Mouse (Mus musculus): ENCODE measurements around the gene Prkg1. TPM values are rescaled to one million over a fixed set of nuclear protein-coding genes. Genes with fewer than 3 reads are reported as not detected.

Prkg1 gene
- polyA plus RNA-seq, 2 experiments: 7.1 to 9.6 TPM

DNA sequence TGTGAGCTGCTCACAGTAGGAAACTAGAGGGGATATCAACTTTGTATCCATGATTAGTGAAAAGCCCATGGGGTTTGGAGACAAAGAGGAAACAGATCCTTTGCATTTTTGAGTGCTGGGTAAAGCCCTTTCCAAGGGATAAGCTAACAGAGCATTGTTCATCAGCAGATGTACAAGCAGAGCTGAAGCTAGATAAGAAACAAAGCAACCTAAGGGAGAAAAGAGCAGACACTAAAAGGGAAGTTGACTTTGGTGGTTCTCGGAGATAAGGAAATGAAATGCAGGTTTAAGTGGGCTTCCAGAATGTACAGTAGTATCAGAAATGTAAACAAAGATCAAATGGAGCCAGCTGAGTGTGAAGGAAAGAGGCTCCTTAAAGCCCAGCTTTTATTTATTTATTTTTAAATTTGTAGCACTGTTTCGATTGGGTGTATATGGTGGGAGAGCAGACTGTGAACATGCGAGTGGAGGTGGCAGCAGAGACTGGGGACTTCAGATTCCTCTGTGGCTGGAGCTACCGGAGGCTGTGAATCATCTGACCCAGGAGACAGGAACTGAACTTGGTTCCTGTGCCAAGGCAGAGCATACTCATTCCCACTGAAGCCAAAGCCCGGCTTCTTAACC is 822.4 kb downstream of the Prkg1 start:
- Histone ChIP-seq H3K36me3 (ENCODE audit: control insufficient read depth, insufficient read depth, low read length) (no peaks in the 10 kb centered on the region), H3K4me1 (ENCODE audit: control insufficient read depth, insufficient read depth, low read length) (no peaks in the 10 kb centered on the region), H3K27me3 (ENCODE audit: control insufficient read depth, insufficient read depth, low read length) (no peaks in the 10 kb centered on the region), H3K9me3 (ENCODE audit: control insufficient read depth, low read length) (no peaks in the 10 kb centered on the region), H3K27ac (replicated peaks; ENCODE audit: low read depth, low read length) (no peak overlapping the region), H3K4me2 (replicated peaks; ENCODE audit: low read depth, low read length, severe bottlenecking) (no peak overlapping the region), H3K9ac (ENCODE audit: low read depth, low read length, severe bottlenecking) (no peak overlapping the region), H3K4me3 (replicated peaks; ENCODE audit: low read length) (no peak overlapping the region)
- TF ChIP-seq POLR2A (IDR thresholded peaks at IDR 0.05; ENCODE audit: borderline replicate concordance, extremely low read depth, insufficient read depth, insufficient read length): no peak
- WGBS: 83% methylated on average over 5 of the region's 5 CpGs
- DNase-seq (ENCODE audit: low spot score) (no peak), ATAC-seq (ENCODE audit: low FRiP score, low read depth) (no peak)

DNA sequence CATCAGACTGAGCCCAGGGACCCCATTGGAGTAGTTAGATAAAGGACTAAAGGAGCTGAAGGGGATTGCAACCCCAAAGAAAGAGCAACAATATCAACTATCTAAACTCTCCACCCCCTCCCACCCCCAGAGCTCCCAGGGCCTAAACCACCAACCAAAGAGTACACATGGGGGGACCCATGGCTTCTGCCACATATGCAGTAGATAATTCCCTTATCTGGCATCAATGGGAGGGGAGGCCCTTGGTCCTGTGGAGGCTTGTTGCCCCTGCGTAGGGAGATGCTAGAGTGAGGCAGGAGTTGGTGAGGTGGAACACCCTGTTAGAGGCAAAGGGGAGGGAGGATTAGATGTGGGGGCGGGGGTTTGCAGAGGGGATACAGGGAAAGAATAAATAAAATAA is 826.8 kb downstream of the Prkg1 start:
- no peak overlapping the region for H3K4me2 ChIP-seq (replicated peaks; ENCODE audit: low read depth, low read length, severe bottlenecking)
- no peak overlapping the region for H3K27ac ChIP-seq (replicated peaks; ENCODE audit: low read depth, low read length)
- no peaks in the 10 kb centered on the region for H3K9me3 ChIP-seq (ENCODE audit: control insufficient read depth, low read length)
- no peaks in the 10 kb centered on the region for H3K4me1 ChIP-seq (ENCODE audit: control insufficient read depth, insufficient read depth, low read length)
- H3K36me3 ChIP-seq (ENCODE audit: control insufficient read depth, insufficient read depth, low read length): no peaks in the 10 kb centered on the region
- no peak for ATAC-seq (ENCODE audit: low FRiP score, low read depth)
- H3K27me3 ChIP-seq (ENCODE audit: control insufficient read depth, insufficient read depth, low read length): no peaks in the 10 kb centered on the region
- no peak overlapping the region for H3K9ac ChIP-seq (ENCODE audit: low read depth, low read length, severe bottlenecking)
- H3K4me3 ChIP-seq (replicated peaks; ENCODE audit: low read length): no peak overlapping the region
- DNase-seq (ENCODE audit: low spot score): no peak
- no peak for TF ChIP-seq POLR2A (IDR thresholded peaks at IDR 0.05; ENCODE audit: borderline replicate concordance, extremely low read depth, insufficient read depth, insufficient read length)
- WGBS: 86% methylated on average over 2 of the region's 2 CpGs

DNA sequence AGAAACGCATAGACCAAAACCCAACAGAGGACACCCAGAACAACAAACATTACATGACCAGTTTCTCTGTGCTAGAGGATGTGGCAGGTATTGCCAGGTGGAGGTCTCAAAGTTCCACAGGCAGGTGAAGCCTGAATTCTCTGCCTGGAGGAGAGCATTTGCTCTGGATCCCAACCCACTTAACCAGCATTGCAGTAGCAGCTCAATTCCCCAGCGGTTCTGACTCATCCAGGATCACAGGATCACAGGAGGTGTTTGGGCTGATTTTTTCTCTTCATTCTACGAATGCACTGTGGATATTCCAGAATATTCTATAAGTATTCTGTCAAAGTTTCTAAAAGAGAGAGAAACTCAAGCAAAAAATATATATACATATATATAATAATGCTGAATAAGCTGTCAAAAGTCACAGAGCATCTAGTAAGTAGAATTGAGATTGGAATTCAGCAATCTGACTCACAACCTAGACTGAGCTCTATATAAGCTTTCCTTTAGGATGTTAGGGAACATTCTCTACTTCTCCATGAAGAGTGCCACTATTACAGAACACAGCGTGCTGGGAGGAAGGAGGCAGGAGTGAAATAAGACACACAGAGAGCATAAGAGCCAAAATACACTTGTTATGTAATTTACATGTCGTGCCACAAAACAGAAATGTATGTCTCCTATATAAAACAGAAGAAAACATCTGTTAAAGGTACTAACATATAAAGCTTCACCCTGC is 833.2 kb downstream of the Prkg1 start:
- Histone ChIP-seq H3K36me3 (ENCODE audit: control insufficient read depth, insufficient read depth, low read length) (no peaks in the 10 kb centered on the region), H3K27ac (replicated peaks; ENCODE audit: low read depth, low read length) (no peak overlapping the region), H3K4me2 (replicated peaks; ENCODE audit: low read depth, low read length, severe bottlenecking) (no peak overlapping the region), H3K27me3 (ENCODE audit: control insufficient read depth, insufficient read depth, low read length) (no peaks in the 10 kb centered on the region), H3K4me3 (replicated peaks; ENCODE audit: low read length) (no peak overlapping the region), H3K4me1 (ENCODE audit: control insufficient read depth, insufficient read depth, low read length) (no peaks in the 10 kb centered on the region), H3K9ac (ENCODE audit: low read depth, low read length, severe bottlenecking) (no peak overlapping the region), H3K9me3 (ENCODE audit: control insufficient read depth, low read length) (no peaks in the 10 kb centered on the region)
- TF ChIP-seq POLR2A (IDR thresholded peaks at IDR 0.05; ENCODE audit: borderline replicate concordance, extremely low read depth, insufficient read depth, insufficient read length): no peak
- WGBS: 91% methylated on average over 5 of the region's 5 CpGs
- no peak for DNase-seq (ENCODE audit: low spot score)
- ATAC-seq (ENCODE audit: low FRiP score, low read depth): no peak

DNA sequence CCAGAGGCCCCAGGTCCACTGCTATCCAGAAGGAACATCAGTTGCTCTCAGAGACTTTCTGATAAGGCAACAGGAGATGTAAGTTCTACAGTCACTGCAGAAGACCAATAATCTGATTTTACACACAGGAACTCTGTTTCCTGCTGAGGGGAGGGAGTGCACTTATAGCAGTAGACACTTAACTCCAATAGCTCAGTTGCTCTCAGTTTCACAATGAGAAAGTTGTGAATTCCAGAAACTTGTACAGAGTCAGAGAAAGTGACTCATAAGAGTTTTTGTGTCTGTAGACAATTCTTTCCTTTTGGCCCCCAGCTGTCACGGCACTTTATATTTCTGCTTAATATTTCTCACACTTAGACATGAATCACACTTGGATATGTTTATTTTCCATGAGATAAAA is 840.8 kb downstream of the Prkg1 start:
- Histone ChIP-seq H3K4me3 (replicated peaks; ENCODE audit: low read length) (no peak overlapping the region), H3K27ac (replicated peaks; ENCODE audit: low read depth, low read length) (no peak overlapping the region), H3K27me3 (ENCODE audit: control insufficient read depth, insufficient read depth, low read length) (no peaks in the 10 kb centered on the region), H3K36me3 (ENCODE audit: control insufficient read depth, insufficient read depth, low read length) (no peaks in the 10 kb centered on the region), H3K9me3 (ENCODE audit: control insufficient read depth, low read length) (no peaks in the 10 kb centered on the region), H3K9ac (ENCODE audit: low read depth, low read length, severe bottlenecking) (no peak overlapping the region), H3K4me2 (replicated peaks; ENCODE audit: low read depth, low read length, severe bottlenecking) (no peak overlapping the region), H3K4me1 (ENCODE audit: control insufficient read depth, insufficient read depth, low read length) (no peaks in the 10 kb centered on the region)
- TF ChIP-seq POLR2A (IDR thresholded peaks at IDR 0.05; ENCODE audit: borderline replicate concordance, extremely low read depth, insufficient read depth, insufficient read length): no peak
- 84% methylated on average over 1 of the region's 1 CpGs for WGBS
- ATAC-seq (ENCODE audit: low FRiP score, low read depth): no peak
- no peak for DNase-seq (ENCODE audit: low spot score)

DNA sequence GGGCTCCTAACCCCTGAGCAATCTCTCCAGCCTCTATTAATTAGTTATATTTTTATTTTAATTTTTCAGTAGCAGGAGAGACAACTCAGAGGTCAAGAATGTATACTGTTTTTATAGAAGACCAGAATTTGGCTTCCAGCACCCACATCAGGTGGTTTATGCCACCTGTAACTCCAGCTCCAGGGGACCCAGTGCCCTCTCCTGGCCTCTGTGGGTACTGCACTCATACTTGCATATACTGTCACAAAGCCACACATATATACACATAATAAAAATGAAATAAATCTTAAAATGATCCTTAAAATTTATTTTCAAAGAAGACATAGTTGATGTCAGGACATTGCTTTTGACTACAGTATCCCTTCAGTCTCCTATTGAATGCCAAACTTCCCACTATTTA is 862.5 kb downstream of the Prkg1 start:
- no peak overlapping the region for H3K27ac ChIP-seq (replicated peaks; ENCODE audit: low read depth, low read length)

More for the DNA sequence above, 862.5 kb downstream of the Prkg1 start:
- Histone ChIP-seq H3K4me2 (replicated peaks; ENCODE audit: low read depth, low read length, severe bottlenecking) (no peak overlapping the region), H3K4me3 (replicated peaks; ENCODE audit: low read length) (no peak overlapping the region), H3K4me1 (ENCODE audit: control insufficient read depth, insufficient read depth, low read length) (no peaks in the 10 kb centered on the region), H3K36me3 (ENCODE audit: control insufficient read depth, insufficient read depth, low read length) (no peaks in the 10 kb centered on the region), H3K9ac (ENCODE audit: low read depth, low read length, severe bottlenecking) (no peak overlapping the region), H3K9me3 (ENCODE audit: control insufficient read depth, low read length) (no peaks in the 10 kb centered on the region), H3K27me3 (ENCODE audit: control insufficient read depth, insufficient read depth, low read length) (no peaks in the 10 kb centered on the region)
- ATAC-seq (ENCODE audit: low FRiP score, low read depth): no peak
- no peak for DNase-seq (ENCODE audit: low spot score)
- no peak for TF ChIP-seq POLR2A (IDR thresholded peaks at IDR 0.05; ENCODE audit: borderline replicate concordance, extremely low read depth, insufficient read depth, insufficient read length)
